Mouse (Mus musculus): ENCODE measurements at regions not wholly inside any gene's neighbourhood (a gene's known extent, or its start where the extent isn't known, plus 50 kb on each side); places are given as distances from the start of the nearest gene placed in this dataset.
A peak's percentile ranks its signal among the peaks of the same experiment; 100 is the strongest.

GRCm38 (mm10) chr4:47870010-47870637, 174.8 kb upstream of the Nr4a3 start:
- no peak for DNase-seq (ENCODE audit: low read depth, low spot score)

- DNase-seq (ENCODE audit: low read depth, low spot score) = no peak
Observed at GRCm38 (mm10) chr4:47870638-47871019, 174.3 kb upstream of the Nr4a3 start.

- no peak for DNase-seq (ENCODE audit: low read depth, low spot score)
Observed at GRCm38 (mm10) chr4:47881560-47881959, 163.4 kb upstream of the Nr4a3 start.

GRCm38 (mm10) chr4:47882076-47882475, 162.9 kb upstream of the Nr4a3 start:
- DNase-seq (ENCODE audit: low read depth, low spot score) = no peak

GRCm38 (mm10) chr4:47899579-47899978, 145.4 kb upstream of the Nr4a3 start:
- DNase-seq (ENCODE audit: low read depth, low spot score) = no peak

GRCm38 (mm10) chr4:47902749-47903148, 142.2 kb upstream of the Nr4a3 start:
- no peak for DNase-seq (ENCODE audit: low read depth, low spot score)

GRCm38 (mm10) chr4:47912259-47912658, 132.7 kb upstream of the Nr4a3 start:
- DNase-seq (ENCODE audit: low read depth, low spot score) = peak; percentile 22

- DNase-seq (ENCODE audit: low read depth, low spot score) = no peak
Observed at GRCm38 (mm10) chr4:47919576-47919975, 125.4 kb upstream of the Nr4a3 start.

- DNase-seq (ENCODE audit: low read depth, low spot score) = no peak
Observed at GRCm38 (mm10) chr4:47931464-47931863, 113.5 kb upstream of the Nr4a3 start.

GRCm38 (mm10) chr4:47933526-47933925, 111.4 kb upstream of the Nr4a3 start:
- no peak for DNase-seq (ENCODE audit: low read depth, low spot score)

GRCm38 (mm10) chr4:47935547-47935946, 109.4 kb upstream of the Nr4a3 start:
- no peak for DNase-seq (ENCODE audit: low read depth, low spot score)

GRCm38 (mm10) chr4:47936470-47937125, 108.4 kb upstream of the Nr4a3 start:
- DNase-seq (ENCODE audit: low read depth, low spot score) = no peak

GRCm38 (mm10) chr4:47947869-47948573, 96.9 kb upstream of the Nr4a3 start:
- DNase-seq (ENCODE audit: low read depth, low spot score) = no peak

- DNase-seq (ENCODE audit: low read depth, low spot score) = no peak
Observed at GRCm38 (mm10) chr4:47948789-47949188, 96.2 kb upstream of the Nr4a3 start.

- no peak for DNase-seq (ENCODE audit: low read depth, low spot score)
Observed at GRCm38 (mm10) chr4:47954576-47955305, 90.2 kb upstream of the Nr4a3 start.

GRCm38 (mm10) chr4:47964630-47965029, 80.3 kb upstream of the Nr4a3 start:
- DNase-seq (ENCODE audit: low read depth, low spot score) = peak; percentile 37

GRCm38 (mm10) chr4:47971861-47972260, 73.1 kb upstream of the Nr4a3 start:
- DNase-seq (ENCODE audit: low read depth, low spot score) = no peak

- no peak for DNase-seq (ENCODE audit: low read depth, low spot score)
Observed at GRCm38 (mm10) chr4:47979579-47980313, 65.2 kb upstream of the Nr4a3 start.
